Mouse (Mus musculus) neural tube, embryonic 13.5 days (tissue): ENCODE results near the gene Slco3a1. TPM values are rescaled to one million over a fixed set of nuclear protein-coding genes. Genes with fewer than 3 reads are reported as not detected.
A peak's percentile ranks its signal among the peaks of the same experiment; 100 is the strongest.

Experiments used
- ATAC-seq: fragments of 200-750 bp; cut with Nextera tagmentation; 2 replicates; pipeline ENCODE4 v1.8.0; 2017; ENCODE audit warnings: low read depth, mild to moderate bottlenecking, moderate TSS enrichment, moderate library complexity
- H3K27ac ChIP-seq: fragments of 300-500 bp; sonication (generic); replicated peaks from 2 replicates; pipeline ENCODE4 v1.5.1; 2015; ENCODE audit warnings: moderate library complexity, mild to moderate bottlenecking, inconsistent platforms
- H3K27me3 ChIP-seq: fragments of 300-500 bp; sonication (generic); 2 replicates; pipeline ENCODE4 v1.6.1; 2015; ENCODE audit warnings: mild to moderate bottlenecking, inconsistent platforms
- H3K36me3 ChIP-seq: fragments of 300-500 bp; sonication (generic); 2 replicates; pipeline ENCODE4 v1.6.1; 2015; ENCODE audit warnings: mild to moderate bottlenecking, inconsistent platforms
- H3K4me1 ChIP-seq: fragments of 300-500 bp; sonication (generic); replicated peaks from 2 replicates; pipeline ENCODE4 v1.6.1; 2015; ENCODE audit warnings: inconsistent platforms
- H3K4me2 ChIP-seq: fragments of 300-500 bp; sonication (generic); 2 replicates; pipeline ENCODE4 v1.6.1; 2015; ENCODE audit warnings: inconsistent platforms, mild to moderate bottlenecking, moderate library complexity
- H3K4me3 ChIP-seq: fragments of 300-500 bp; sonication (generic); 2 replicates; pipeline ENCODE4 v1.5.1; 2015; ENCODE audit warnings: mild to moderate bottlenecking, inconsistent platforms
- H3K9ac ChIP-seq: fragments of 300-500 bp; sonication (generic); 2 replicates; pipeline ENCODE4 v1.6.1; 2015; ENCODE audit warnings: moderate library complexity, mild to moderate bottlenecking, inconsistent platforms
- H3K9me3 ChIP-seq: fragments of 300-500 bp; sonication (generic); 2 replicates; pipeline ENCODE4 v1.6.1; 2016; ENCODE audit warnings: inconsistent platforms
- WGBS: fragments of 180-500 bp; shearing (Covaris S2); methylation state at CpG from one replicate; pipeline ENCODE4 v1.1.7; 2015; 5-methylcytosine and 5-hydroxymethylcytosine counted together
- polyA plus RNA-seq: library from polyadenylated mRNA; unstranded; fragments of >200 nt; fragmentation: Nextera tagmentation; extraction: Ambion mirVana; gene quantifications from 2 replicates; pipeline ENCODE4 v1.2.1, GENCODE M21; 2015

Slco3a1 gene
- polyA plus RNA-seq, 1 experiment from 2014 or later: 31.8 TPM

- WGBS: 22% methylated on average over 10 of the region's 10 CpGs
Observed at GRCm38 (mm10) chr7:74501187-74501586, 53.4 kb downstream of the Slco3a1 start.

GRCm38 (mm10) chr7:74499470-74499869, 55.1 kb downstream of the Slco3a1 start:
- Histone ChIP-seq H3K4me2 (no peak overlapping the region), H3K9me3 (no peaks in the 10 kb centered on the region), H3K4me1 (peaks cover 8% of the 10 kb centered on the region), H3K36me3 (peaks cover 7% of the 10 kb centered on the region; the same call in 1 of the 2 replicates), H3K9ac (no peak overlapping the region), H3K4me3 (no peak overlapping the region), H3K27ac (no peak overlapping the region), H3K27me3 (peaks cover 40% of the 10 kb centered on the region)
- ATAC-seq: no peak
- WGBS: 92% methylated on average over 5 of the region's 5 CpGs

More at GRCm38 (mm10) chr7:74501187-74501586, 53.4 kb downstream of the Slco3a1 start:
- H3K4me1 ChIP-seq: peaks cover 8% of the 10 kb centered on the region
- peaks cover 7% of the 10 kb centered on the region; the same call in 1 of the 2 replicates for H3K36me3 ChIP-seq
- H3K4me3 ChIP-seq: no peak overlapping the region
- H3K27me3 ChIP-seq: peaks cover 50% of the 10 kb centered on the region
- H3K4me2 ChIP-seq: no peak overlapping the region
- ATAC-seq: peak; percentile 80
- no peaks in the 10 kb centered on the region for H3K9me3 ChIP-seq
- H3K9ac ChIP-seq: no peak overlapping the region
- H3K27ac ChIP-seq: no peak overlapping the region

GRCm38 (mm10) chr7:74498266-74498980, 56.2 kb downstream of the Slco3a1 start:
- no peaks in the 10 kb centered on the region for H3K36me3 ChIP-seq
- no peak overlapping the region for H3K4me3 ChIP-seq
- no peak overlapping the region for H3K27ac ChIP-seq
- H3K27me3 ChIP-seq: peaks cover 36% of the 10 kb centered on the region
- H3K4me2 ChIP-seq: no peak overlapping the region
- WGBS: 81% methylated on average over 4 of the region's 4 CpGs
- H3K9ac ChIP-seq: no peak overlapping the region
- H3K4me1 ChIP-seq: peaks cover 8% of the 10 kb centered on the region
- ATAC-seq: no peak
- H3K9me3 ChIP-seq: no peaks in the 10 kb centered on the region

- Histone ChIP-seq H3K4me1 (peaks cover 8% of the 10 kb centered on the region), H3K27ac (no peak overlapping the region), H3K36me3 (no peaks in the 10 kb centered on the region), H3K4me2 (no peak overlapping the region), H3K9me3 (no peaks in the 10 kb centered on the region), H3K27me3 (peaks cover 36% of the 10 kb centered on the region), H3K4me3 (no peak overlapping the region), H3K9ac (no peak overlapping the region)
- no peak for ATAC-seq
- WGBS: 83% methylated on average over 2 of the region's 2 CpGs
Observed at GRCm38 (mm10) chr7:74497203-74497602, 57.4 kb downstream of the Slco3a1 start.

GRCm38 (mm10) chr7:74495451-74495850, 59.1 kb downstream of the Slco3a1 start:
- ATAC-seq: no peak
- Histone ChIP-seq H3K4me1 (no peaks in the 10 kb centered on the region), H3K27ac (no peak overlapping the region), H3K36me3 (no peaks in the 10 kb centered on the region), H3K4me2 (no peak overlapping the region), H3K9ac (no peak overlapping the region), H3K27me3 (peaks cover 36% of the 10 kb centered on the region), H3K4me3 (no peak overlapping the region), H3K9me3 (no peaks in the 10 kb centered on the region)
- 93% methylated on average over 2 of the region's 2 CpGs for WGBS

GRCm38 (mm10) chr7:74493775-74494174, 60.8 kb downstream of the Slco3a1 start:
- ATAC-seq: no peak
- WGBS: 81% methylated on average over 1 of the region's 1 CpGs
- Histone ChIP-seq H3K27ac (no peak overlapping the region), H3K36me3 (no peaks in the 10 kb centered on the region), H3K9me3 (no peaks in the 10 kb centered on the region), H3K4me1 (no peaks in the 10 kb centered on the region), H3K4me3 (no peak overlapping the region), H3K27me3 (peaks cover 20% of the 10 kb centered on the region), H3K4me2 (no peak overlapping the region), H3K9ac (no peak overlapping the region)

GRCm38 (mm10) chr7:74491683-74492355, 62.8 kb downstream of the Slco3a1 start:
- WGBS: 75% methylated on average over 9 of the region's 9 CpGs
- no peak for ATAC-seq
- H3K27me3 ChIP-seq: 0 out of 2 replicates have a peak, but pooled peaks cover 4% of the 10 kb centered on the region
- H3K9me3 ChIP-seq: no peaks in the 10 kb centered on the region
- no peaks in the 10 kb centered on the region for H3K36me3 ChIP-seq
- H3K4me3 ChIP-seq: no peak overlapping the region
- no peak overlapping the region for H3K27ac ChIP-seq
- no peaks in the 10 kb centered on the region for H3K4me1 ChIP-seq
- H3K9ac ChIP-seq: no peak overlapping the region
- H3K4me2 ChIP-seq: no peak overlapping the region

GRCm38 (mm10) chr7:74488141-74488540, 66.4 kb downstream of the Slco3a1 start:
- Histone ChIP-seq H3K4me1 (peaks cover 4% of the 10 kb centered on the region), H3K4me3 (no peak overlapping the region), H3K36me3 (no peaks in the 10 kb centered on the region), H3K9me3 (no peaks in the 10 kb centered on the region), H3K27ac (no peak overlapping the region), H3K4me2 (no peak overlapping the region), H3K27me3 (no peaks in the 10 kb centered on the region), H3K9ac (no peak overlapping the region)
- WGBS: 85% methylated on average over 3 of the region's 3 CpGs
- no peak for ATAC-seq

GRCm38 (mm10) chr7:74487727-74488126, 66.9 kb downstream of the Slco3a1 start:
- no peak for ATAC-seq
- no peak overlapping the region for H3K9ac ChIP-seq
- H3K27me3 ChIP-seq: no peaks in the 10 kb centered on the region
- no peaks in the 10 kb centered on the region for H3K36me3 ChIP-seq
- no peak overlapping the region for H3K27ac ChIP-seq
- no peaks in the 10 kb centered on the region for H3K9me3 ChIP-seq
- WGBS: 64% methylated on average over 3 of the region's 3 CpGs
- H3K4me3 ChIP-seq: no peak overlapping the region
- peaks cover 8% of the 10 kb centered on the region for H3K4me1 ChIP-seq
- no peak overlapping the region for H3K4me2 ChIP-seq

- no peaks in the 10 kb centered on the region for H3K36me3 ChIP-seq
Observed at GRCm38 (mm10) chr7:74486083-74486482, 68.5 kb downstream of the Slco3a1 start.

GRCm38 (mm10) chr7:74485669-74486068, 68.9 kb downstream of the Slco3a1 start:
- no peak overlapping the region for H3K9ac ChIP-seq
- H3K4me3 ChIP-seq: no peak overlapping the region
- H3K9me3 ChIP-seq: no peaks in the 10 kb centered on the region
- no peaks in the 10 kb centered on the region for H3K36me3 ChIP-seq
- peaks cover 12% of the 10 kb centered on the region for H3K4me1 ChIP-seq
- no peak for ATAC-seq
- no peak overlapping the region for H3K27ac ChIP-seq
- WGBS: 81% methylated on average over 2 of the region's 2 CpGs
- no peaks in the 10 kb centered on the region for H3K27me3 ChIP-seq
- no peak overlapping the region for H3K4me2 ChIP-seq

More at GRCm38 (mm10) chr7:74486083-74486482, 68.5 kb downstream of the Slco3a1 start:
- WGBS: 90% methylated on average over 4 of the region's 4 CpGs
- Histone ChIP-seq H3K4me2 (no peak overlapping the region), H3K9me3 (no peaks in the 10 kb centered on the region), H3K27ac (no peak overlapping the region), H3K4me3 (no peak overlapping the region), H3K4me1 (peaks cover 9% of the 10 kb centered on the region), H3K9ac (no peak overlapping the region), H3K27me3 (no peaks in the 10 kb centered on the region)
- no peak for ATAC-seq

- no peak for ATAC-seq
- Histone ChIP-seq H3K27ac (no peak overlapping the region), H3K27me3 (no peaks in the 10 kb centered on the region), H3K9me3 (no peaks in the 10 kb centered on the region), H3K4me1 (peaks cover 17% of the 10 kb centered on the region), H3K36me3 (no peaks in the 10 kb centered on the region), H3K4me3 (no peak overlapping the region), H3K4me2 (no peak overlapping the region), H3K9ac (no peak overlapping the region)
- 93% methylated on average over 2 of the region's 2 CpGs for WGBS
Observed at GRCm38 (mm10) chr7:74484024-74484385, 70.6 kb downstream of the Slco3a1 start.
